Mouse (Mus musculus) small intestine, adult 2 months (tissue): ENCODE results near the gene Vps37b.

Experiments
- CTCF ChIP-seq: fragments of 200-500 bp; IDR thresholded peaks from 2 replicates; pipeline ENCODE4 v1.5.1; 2012; ENCODE audit warnings: low read depth, mild to moderate bottlenecking, control low read depth, inconsistent platforms, low read length, moderate library complexity, mixed read lengths; ENCODE audit not compliant: insufficient replicate concordance, insufficient read length; ENCODE audit errors: extremely low read depth
- POLR2A ChIP-seq: fragments of 200-500 bp; IDR thresholded peaks from 2 replicates; pipeline ENCODE4 v1.6.1; 2012; ENCODE audit warnings: low read depth, mild to moderate bottlenecking, control low read depth, inconsistent platforms, low read length, moderate library complexity

DNA sequence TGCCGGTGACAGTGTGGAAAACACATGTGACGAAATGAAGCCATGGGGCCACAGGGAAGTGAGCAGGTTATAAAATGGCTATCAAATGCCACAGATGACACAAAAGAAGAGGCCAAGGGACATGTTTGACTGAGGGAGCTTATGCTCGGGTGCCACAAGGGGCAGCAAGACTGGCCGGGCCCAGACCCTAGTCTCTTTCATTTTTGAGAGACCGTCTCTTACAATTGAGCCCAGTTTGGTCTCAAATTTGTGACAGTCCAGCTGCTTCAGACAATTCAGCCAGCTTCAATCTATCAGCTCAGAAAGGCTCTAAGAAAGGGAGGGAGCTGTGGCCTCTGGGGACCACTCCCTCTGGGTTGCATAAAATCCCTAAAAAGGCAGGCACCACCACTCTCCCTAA is 5.5 kb downstream of the Vps37b start:
- TF ChIP-seq POLR2A (no peak), CTCF (no peak)
